Mouse (Mus musculus): ENCODE measurements around the gene Ntm. TPM values are rescaled to one million over a fixed set of nuclear protein-coding genes. Genes with fewer than 3 reads are reported as not detected.
A peak's percentile ranks its signal among the peaks of the same experiment; 100 is the strongest.

Gene Ntm
- 100 to 1,000 TPM; 278 to 286 TPM for total RNA-seq (2021)

DNA sequence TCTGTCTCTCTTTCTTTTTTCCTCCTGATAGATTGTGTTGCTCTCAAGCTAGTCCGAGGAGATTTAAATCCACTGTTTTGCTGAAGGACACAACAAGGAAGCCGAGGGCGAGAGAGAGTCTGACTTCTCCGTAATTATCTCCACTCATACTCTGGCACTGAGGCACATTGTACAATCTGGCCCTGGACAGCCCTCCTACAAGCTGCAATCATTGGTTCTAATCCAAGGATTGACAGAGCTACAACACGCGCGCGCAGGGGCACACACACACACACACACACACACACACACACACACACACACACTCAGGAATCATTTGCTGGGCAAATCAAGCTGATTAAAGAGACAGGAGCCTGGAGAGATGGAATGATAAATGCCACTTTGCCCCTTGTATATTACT, at the start of gene Ntm:
Gene Ntm, minus strand, starts transcription at position 164 of the 400 bp plus-strand sequence.
- peak; percentile 62 to 69 for DNase-seq (ENCODE audit: low spot score in 2 of 2)
- intact Hi-C loops (cut with DNase I): loop anchor here (10.0 kb wide), 2 partner anchors 172 to 298 kb away; no protein-coding TSS in a partner anchor

DNA sequence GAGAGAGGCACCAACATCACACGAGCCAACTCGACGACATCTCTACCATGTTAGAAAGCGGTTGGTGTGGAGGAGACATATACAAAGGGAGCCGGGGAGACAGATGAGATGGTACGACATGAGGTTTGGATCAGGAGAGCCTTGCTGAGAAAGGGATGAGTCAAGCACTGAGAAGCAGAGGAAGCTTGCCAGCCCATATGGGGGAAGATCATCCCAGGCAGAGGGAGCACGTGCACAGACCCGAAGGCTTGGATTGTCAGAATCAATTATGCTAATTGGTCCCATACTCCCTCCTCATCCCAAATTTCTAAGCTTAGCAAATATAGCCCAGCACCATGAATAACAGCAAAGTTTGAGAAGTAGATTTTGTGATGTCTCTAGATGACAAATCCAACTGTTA, 42.8 kb upstream of the Ntm start:
- peak; percentile 41 to 55 for DNase-seq (ENCODE audit: low spot score in 2 of 2)
- intact Hi-C loops (cut with DNase I): loop anchor here (10.0 kb wide), 2 partner anchors 139 to 341 kb away; no protein-coding TSS in a partner anchor

DNA sequence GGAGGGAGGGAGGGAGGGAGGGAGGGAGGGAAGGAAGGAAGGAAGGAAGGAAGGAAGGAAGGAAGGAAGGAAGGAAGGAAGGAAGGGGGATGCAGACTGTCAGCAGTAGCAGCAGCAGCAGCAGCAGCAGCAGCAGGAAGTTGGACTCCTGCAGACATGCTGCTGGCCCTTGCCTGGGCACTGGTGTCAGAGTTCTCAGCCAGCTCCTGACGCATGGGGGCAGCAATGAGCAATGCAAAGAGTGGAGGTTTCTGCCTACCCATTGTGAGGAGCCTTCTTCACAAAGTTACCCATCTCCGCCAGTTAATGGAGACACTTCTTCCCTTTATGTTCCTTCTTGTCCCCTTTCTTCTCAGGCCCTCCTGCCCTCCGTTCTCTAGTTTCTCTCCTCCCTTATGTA, 40.7 kb upstream of the Ntm start:
- peak; percentile 71 to 73 for DNase-seq (ENCODE audit: low spot score in 2 of 2)
- intact Hi-C loops (cut with DNase I): loop anchor here (1.0 to 10.0 kb wide), 4 partner anchors 141 to 339 kb away; no protein-coding TSS in a partner anchor

DNA sequence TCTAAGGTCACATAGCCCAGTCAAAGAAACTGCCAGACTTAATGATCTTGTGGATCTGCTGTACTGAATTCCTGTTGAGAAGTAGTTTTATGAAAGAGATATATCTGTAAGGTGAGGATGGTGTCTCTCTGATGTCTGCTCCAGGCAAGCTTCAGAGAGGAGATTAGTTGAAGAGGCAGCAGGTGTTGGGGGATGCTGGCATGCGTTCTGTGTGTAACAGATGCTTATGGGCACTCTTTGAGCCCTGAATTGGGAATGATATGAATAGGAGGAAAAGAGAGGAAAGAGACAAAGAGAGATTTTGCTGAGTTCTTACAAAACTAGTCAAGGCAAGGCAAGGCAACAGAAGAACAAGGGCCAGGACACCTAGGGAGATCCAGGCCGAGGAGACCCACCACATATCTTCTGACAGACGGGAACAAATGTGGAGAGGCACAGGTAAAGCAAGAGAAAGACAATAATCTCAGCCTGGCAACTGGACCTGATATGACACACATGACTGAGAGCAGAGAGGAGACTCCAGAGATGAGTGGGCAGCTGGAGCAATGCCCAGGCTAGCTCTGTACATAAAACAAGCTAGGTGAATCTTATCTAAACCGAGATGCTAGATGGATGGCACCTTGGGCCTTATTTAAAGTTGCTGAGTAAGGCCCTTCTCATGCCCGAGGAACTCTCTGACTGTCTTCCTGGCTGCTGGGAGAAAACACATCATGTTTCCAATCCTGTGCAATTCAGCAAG, 18.4 kb upstream of the Ntm start:
- DNase-seq (ENCODE audit: low spot score in 2 of 2): no peak
- intact Hi-C loops (cut with DNase I): no loop called here

DNA sequence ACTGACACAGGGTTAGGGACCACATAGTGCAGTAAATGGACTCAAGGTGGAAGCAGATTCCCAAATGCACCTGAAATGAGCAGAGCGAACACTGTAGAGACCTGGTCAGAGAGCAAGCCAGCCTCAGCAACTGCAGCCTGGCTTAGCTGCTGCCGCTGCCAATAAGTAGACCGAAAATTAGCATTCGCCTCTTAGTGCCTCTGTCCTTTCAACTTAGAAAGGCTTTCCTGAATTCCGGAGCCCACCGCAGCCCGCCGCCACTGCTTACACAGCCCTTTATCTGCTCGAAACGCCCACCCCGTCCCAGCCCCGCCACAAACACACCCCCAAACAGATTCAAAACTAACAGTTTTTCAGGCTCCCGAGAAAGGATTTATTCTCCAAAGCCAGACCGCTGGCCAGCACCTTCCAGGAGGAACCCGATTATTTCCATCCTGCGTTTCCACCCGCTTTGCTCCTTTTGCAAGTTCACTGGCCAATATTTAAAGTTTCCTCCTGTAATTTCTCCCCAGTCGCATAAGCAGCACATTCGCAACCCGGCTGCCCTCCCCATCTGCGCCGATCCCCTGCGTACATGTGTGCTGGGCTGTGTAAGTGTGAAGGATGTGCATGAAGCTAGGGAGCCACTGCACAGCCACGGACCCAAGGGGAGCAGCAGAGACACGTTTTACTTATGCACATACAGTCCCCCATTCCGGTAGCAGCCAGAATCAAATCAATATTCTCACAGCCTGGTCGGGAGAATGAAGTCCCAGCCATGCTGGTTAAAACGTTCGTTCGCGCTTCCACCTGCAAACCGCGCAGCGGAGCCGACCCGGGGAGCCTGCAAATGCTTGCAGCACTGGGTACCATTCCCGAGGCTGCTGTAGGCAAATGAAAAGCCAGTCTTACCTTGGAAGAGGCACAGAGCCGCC, 730 bp downstream of the Ntm start:
- peak; percentile 58 to 61 for DNase-seq (ENCODE audit: low spot score in 2 of 2)
- intact Hi-C loops (cut with DNase I): loop anchor here (10.0 kb wide), 2 partner anchors 173 to 297 kb away; no protein-coding TSS in a partner anchor

DNA sequence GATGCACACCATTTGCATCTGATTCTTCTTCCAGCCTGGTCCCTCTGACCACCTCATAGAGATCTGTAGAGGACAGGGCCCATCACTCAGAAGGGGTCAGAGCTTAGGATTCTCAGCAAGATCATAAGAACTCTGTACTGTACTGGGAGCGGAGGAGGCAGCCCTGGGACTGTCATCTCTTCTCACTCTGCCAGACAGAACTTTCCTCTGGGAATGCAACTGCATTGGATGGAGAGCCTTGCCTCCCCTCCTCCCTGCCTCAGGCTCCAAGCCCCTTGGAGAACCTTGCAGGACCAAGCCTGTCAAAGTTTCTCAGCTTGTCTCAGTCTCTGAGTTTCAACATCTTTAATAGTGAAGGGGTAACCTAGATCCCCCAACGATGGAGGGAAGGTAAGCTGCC, 1.4 kb downstream of the Ntm start:
- intact Hi-C loops (cut with DNase I): loop anchor here (10.0 kb wide), 2 partner anchors 173 to 297 kb away; no protein-coding TSS in a partner anchor

DNA sequence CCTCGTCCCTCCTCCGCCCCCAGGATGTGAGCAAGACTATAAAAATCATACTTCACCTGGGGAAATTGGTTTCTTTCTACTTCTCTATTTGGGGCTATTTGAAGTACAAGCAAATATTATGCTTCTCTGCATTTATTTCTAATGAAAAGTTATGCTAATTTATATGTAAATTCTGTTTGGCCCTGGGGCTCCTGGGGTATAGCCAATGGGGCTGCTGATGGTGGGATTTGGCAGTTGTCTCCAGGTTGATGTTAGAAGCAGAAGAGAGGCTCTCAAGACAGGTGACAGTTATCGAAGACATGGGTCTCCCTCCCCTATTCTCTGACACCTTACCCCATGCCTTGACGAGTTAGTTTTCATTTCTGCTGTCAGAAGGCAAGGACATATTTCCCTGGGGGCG, 2.2 kb downstream of the Ntm start:
- DNase-seq (ENCODE audit: low spot score in 2 of 2): no peak
- intact Hi-C loops (cut with DNase I): loop anchor here (10.0 kb wide), 2 partner anchors 174 to 296 kb away; no protein-coding TSS in a partner anchor

More for the DNA sequence above, 1.4 kb downstream of the Ntm start:
- DNase-seq (ENCODE audit: low spot score in 2 of 2): peak; percentile 26 to 28

DNA sequence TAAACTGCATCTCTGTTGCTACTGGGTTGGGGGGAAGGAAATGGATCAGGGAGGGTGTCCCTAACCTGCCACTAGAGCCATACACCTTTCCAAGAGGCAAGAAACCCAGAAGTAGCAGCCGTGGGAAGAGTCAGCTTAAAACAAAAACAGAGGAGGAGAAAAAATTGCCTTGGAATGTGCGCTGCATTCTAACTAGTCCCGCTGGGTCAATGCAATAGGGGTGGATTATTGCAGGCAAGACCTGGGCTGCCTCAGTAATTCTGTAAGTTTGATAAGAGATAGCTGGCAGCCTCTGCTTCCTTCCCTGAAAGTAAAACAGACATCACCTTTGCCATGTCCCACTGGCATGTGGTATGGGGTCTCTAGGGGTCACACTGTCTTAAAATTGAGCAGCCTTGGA, 2.7 kb downstream of the Ntm start:
- intact Hi-C loops (cut with DNase I): loop anchor here (10.0 kb wide), 2 partner anchors 175 to 295 kb away; no protein-coding TSS in a partner anchor
- no peak for DNase-seq (ENCODE audit: low spot score in 2 of 2)

DNA sequence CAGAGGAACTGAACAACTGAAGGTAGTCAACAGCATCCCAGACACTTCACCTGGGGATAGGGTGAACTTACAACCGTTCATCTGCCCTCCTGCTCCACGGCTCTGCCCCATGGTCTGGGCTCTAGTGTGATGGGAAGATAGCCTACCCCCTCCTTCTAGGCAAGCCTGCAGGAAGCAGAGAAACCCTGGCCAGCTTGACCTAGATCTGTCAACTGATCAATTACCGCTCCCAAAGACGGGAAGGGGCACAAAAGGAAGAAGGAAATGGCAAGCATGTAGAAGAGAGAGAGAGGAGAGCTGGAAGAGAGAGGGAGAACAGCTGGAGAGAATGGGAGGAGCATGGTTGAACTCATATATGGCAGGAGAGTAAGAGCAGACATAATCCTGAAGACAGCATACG, 6.0 kb downstream of the Ntm start:
- no peak for DNase-seq (ENCODE audit: low spot score in 2 of 2)
- intact Hi-C loops (cut with DNase I): loop anchor here (10.0 kb wide), 1 partner anchor 152 kb away; no protein-coding TSS in a partner anchor

DNA sequence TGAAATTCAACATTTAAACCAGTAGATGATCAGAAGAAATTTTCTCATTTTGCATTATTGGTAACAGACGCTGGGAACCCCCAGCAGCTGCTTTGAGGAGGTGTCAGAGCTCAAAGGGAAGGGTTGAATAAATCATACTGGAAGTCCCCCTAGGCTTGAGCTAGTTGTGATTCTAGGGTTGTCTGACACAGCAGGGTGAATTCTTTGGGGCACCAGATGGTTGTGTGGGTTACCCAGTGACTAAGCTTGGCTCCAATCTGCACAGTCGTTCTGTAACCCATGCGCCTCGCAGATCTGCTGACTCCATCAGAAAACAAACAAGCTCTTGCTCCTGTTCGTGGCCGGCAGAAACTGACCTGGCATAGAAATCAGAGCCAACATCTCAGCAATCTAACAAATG, 8.9 kb downstream of the Ntm start:
- peak; percentile 41 to 58 for DNase-seq (ENCODE audit: low spot score in 2 of 2)
- intact Hi-C loops (cut with DNase I): loop anchor here (10.0 kb wide), 1 partner anchor 149 kb away; no protein-coding TSS in a partner anchor

DNA sequence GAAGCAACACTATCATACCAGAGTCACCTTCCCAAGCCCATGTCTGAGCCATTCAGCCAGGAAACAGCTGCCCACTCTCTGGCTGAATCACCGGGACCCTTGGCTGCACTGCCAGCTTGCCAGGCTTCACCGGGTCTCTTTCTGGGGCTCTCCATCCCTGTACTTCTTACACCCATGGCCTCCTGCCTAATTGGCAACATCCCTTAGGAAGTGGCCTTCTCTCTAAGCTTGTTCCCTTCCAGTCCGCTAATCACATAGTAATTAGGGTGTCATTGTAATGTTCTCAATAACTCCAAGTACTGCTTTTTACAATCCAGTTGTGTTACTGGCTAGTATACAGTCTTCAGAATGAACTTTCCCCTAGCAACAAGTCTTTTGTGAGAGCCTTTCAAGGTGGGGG, 13.9 kb downstream of the Ntm start:
- intact Hi-C loops (cut with DNase I): no loop called here
- no peak for DNase-seq (ENCODE audit: low spot score in 2 of 2)

DNA sequence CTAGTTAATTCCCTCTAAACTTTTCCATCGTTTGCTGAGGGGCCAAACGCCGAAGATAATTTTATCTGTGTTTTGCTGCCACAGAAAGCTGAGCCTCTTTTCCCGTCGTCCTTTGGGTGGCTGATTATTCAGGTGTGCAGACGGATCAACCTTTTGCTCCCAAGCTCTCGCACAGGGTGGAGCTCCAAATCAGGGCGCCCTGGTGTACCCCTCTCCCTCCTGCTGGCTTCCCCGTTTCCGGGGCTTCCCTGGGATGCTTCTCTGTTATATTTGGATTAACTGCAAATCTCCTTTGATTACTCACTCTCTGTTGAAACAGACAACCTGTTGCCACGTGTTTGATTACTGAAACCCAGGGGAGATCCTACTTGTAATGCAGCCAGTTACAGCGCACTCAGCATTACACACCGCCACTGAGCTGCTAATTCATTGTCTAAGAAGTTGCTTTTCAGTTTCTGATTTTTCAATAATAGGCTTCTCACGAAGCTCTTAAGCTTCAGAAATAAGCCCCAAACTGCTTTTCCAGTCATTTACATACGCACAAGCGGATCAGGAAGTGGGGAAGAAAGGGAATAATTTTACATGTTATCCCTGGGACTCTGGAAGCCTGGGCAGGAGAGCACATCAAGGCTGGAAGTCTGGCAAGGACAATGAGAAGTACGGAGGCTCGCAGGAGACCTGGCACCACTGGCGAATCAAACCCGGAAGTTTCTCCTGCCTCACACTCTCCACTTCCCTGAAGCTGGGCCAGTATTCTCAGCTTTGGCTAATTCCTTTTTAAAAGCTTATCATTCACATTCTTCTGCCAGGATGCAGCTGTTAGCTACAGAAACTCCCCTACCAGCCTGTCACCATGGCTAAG, 19.5 kb downstream of the Ntm start:
- intact Hi-C loops (cut with DNase I): no loop called here
- no peak for DNase-seq (ENCODE audit: low spot score in 2 of 2)

DNA sequence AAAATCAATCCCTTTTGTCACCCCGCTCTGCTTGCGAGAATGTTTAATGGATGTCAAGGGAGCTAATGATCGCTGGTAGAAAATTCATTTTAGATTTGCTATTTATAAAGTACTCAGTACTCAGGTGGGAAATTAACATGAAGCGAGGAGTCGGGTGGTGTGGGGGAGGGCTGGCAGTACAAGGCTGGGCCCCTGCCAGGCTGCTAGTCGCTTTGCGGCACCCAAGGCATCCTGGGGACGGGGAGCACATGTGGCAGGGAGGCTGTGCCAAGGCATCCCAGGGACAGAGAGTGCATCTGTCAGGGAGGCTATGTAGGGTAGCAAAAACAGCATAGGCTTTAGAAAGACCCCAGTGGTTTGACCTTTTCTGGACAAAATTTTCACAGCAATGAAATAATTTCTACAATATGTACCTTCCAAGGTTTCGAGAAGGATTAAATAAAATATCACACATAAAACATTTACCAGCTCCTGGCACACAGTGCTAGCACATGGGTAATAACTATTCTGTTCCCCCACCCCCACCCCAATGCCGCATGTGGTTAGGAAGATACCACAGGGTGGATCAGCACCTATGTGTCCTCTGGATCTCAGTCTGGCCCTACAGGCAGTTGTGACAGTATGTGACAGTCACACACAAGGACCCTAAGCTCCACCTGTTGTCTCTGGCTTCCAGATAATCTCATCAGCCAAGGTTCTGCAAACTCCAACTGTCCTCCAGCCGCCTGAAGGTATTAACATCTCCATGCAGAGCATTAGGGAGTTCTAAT, 20.6 kb downstream of the Ntm start:
- peak in 1 of 2 experiments; percentile 29 for DNase-seq (ENCODE audit: low spot score in 2 of 2)
- intact Hi-C loops (cut with DNase I): no loop called here

DNA sequence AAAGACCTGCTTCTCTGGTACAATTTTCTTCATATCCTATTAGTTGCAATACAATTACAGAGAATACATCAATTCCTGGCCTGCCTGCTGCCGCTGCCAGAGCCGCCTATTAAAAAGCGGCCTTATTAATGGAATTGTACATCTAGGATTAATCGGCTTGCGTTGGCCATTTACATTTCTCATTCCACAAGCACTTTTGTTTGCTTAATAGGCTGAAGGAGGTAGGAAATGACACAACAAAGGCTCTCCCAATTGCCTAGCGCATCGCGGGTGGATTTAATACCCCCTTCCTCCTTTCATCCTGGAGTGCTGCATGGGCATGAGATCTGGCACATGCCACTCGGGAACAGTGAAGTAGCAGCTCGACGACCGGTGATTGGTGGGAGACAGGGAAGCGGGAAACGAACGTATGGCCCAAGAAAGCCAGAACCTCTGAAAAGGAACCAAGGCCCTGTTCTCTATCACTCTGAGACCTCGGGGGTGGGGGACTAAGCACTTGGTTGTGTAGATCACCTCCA, 23.4 kb downstream of the Ntm start:
- intact Hi-C loops (cut with DNase I): no loop called here
- DNase-seq (ENCODE audit: low spot score in 2 of 2): no peak

DNA sequence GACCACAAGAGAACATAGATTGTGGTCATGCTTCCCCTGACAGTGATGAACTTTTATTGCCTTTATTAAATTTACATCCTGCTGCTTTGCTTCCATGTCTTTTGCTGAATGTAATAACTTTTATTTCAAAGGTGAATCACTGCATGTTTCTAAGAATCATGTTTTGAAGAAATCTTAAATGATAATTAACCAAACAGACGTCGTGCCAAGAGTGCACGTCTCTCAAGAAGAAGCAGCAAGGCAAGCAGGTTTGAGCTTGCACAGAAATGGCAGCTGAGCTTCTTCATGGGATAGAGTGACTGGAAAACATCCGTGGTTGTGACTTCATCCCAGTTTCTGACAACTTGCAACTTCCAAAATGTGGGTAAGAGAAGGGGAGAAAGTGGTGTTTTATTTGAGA, 34.1 kb downstream of the Ntm start:
- DNase-seq (ENCODE audit: low spot score in 2 of 2): no peak
- intact Hi-C loops (cut with DNase I): no loop called here

DNA sequence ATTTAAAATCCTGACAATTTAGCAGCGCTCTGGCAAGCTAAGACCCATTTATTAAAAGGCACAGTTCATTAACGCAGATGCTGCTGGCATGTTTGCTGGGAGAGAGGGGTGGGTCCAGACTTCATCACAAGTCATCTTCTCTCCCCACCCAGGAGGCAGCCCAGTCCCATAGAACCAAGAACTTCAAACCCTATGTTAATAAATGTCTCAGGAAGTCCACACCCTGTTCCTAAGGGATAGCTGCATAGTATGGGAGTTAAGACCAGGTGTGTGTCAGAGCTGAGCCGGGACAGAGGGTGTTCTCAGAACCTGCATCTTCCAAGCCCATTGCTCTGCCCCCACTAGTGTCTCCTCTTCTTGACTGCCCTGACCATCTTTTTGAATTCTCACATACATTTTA, 37.6 kb downstream of the Ntm start:
- DNase-seq (ENCODE audit: low spot score in 2 of 2): no peak
- intact Hi-C loops (cut with DNase I): no loop called here

DNA sequence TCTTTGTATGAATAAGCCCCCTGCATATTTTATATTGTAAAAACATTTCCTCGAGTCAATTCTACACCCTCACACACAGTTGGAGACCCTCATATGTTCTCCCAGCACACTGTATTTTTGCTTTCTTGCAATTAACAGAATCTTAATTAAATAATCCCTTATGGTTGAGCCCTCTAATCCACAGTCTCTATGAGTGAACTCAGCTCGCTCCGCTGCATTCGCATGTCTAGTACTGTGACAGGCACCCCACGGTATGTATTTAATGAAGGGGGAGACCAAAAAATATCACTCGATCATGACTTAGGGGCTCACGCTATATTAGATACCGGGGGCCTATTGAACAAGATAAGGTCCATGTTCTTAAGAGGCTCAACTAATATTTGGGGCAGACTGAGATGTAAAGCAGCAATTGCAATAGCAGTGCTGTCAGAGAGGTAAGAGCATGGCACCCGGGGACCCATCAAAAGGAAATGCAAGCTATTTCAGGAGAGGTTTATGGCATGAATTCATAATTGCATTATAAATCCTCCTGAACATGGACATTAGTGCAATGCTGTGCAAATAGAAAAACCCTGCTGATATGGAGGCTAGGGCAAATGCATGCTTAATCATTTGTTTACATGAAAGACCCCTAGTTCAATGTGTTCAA, 64.4 kb downstream of the Ntm start:
- no peak for DNase-seq (ENCODE audit: low spot score in 2 of 2)
- intact Hi-C loops (cut with DNase I): no loop called here

DNA sequence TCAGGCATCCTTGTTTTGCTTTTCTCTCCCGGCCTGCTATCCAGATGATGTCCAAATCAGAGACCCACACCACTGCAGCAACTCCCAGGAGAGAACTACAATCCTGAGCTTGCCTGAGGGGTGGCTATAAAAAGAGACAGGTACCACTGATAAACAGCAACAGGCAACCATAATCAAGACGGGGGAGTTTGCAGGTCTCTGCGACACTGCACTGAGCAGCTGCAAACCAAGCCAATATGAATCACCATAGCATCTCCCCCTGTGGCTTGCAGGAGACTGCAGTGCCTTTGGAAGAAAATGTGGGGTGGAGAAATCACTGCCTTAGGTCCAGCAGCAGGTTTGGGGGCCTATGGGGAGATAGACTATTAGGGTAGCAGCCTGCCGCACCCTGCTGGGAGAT, 65.5 kb downstream of the Ntm start:
- no peak for DNase-seq (ENCODE audit: low spot score in 2 of 2)
- intact Hi-C loops (cut with DNase I): no loop called here

All from left cerebral cortex, postnatal 36 days (tissue).